ENCODE assay signal across 11 mouse cellular contexts in genomic region chr1:36914455-36915199, GRCm38 (mm10). TPM values are rescaled to one million over a fixed set of nuclear protein-coding genes. Genes with fewer than 3 reads are reported as not detected.
DNase-seq lines count a peak whose midpoint lies in the region; ATAC-seq and TF ChIP-seq lines count a peak whose summit lies in the region.
"Had no signal": no experiment of that assay in that cellular context is flagged by ENCODE, and none has a peak within 500 bp of the region (broad histone marks: within the 10 kb centered on the region; RNA-seq: fewer than 3 reads in every experiment).

No protein-coding gene starts in this region.

- H3K9me3 ChIP-seq in kidney, embryonic 14.5 days (ENCODE audit: control insufficient read depth, low read length) = no peaks in the 10 kb centered on the region
- no peaks in the 10 kb centered on the region for H3K9me3 ChIP-seq in forebrain, embryonic 15.5 days

- WGBS in kidney, adult 2 months = 29% methylated on average over 7 of the region's 7 CpGs
- whole genome bisulfite sequencing in kidney, embryonic 14.5 days = 34% methylated on average over 7 of the region's 7 CpGs
- WGBS in forebrain, embryonic 15.5 days = 38% methylated on average over 7 of the region's 7 CpGs

- intact Hi-C loops in left cerebral cortex, postnatal 25 days (cut with DNase I) = no loop called here

- H3K9ac ChIP-seq in kidney, embryonic 14.5 days (ENCODE audit: low read depth, low read length) = no peak overlapping the region
- no peak overlapping the region for H3K9ac ChIP-seq in forebrain, embryonic 15.5 days (replicated peaks)

- DNase-seq in kidney, adult 2 months = peak; percentile 88
- peak; percentile 82 for DNase-seq in embryo, embryonic 10 days (ENCODE audit: low spot score)
- peak; percentile 24 for DNase-seq in heart, postnatal 4 days
- peak; percentile 64 for DNase-seq in lung, postnatal 25 days (ENCODE audit: low spot score)
- no peak for DNase-seq in left cerebral cortex, postnatal 25 days (ENCODE audit: low spot score in 2 of 2)
- no peak for DNase-seq in urinary bladder, adult 2 months (ENCODE audit: low spot score)
- DNase-seq: cerebellum, postnatal 25 days; gastrocnemius, postnatal 25 days; layer of hippocampus, postnatal 36 days had no signal

- H3K4me3 ChIP-seq in kidney, adult 2 months (ENCODE audit: insufficient read depth, low read depth, low read length) = no peak overlapping the region
- no peak overlapping the region for H3K4me3 ChIP-seq in kidney, embryonic 14.5 days (ENCODE audit: low read length)
- H3K4me3 ChIP-seq in forebrain, embryonic 15.5 days = no peak overlapping the region

- peak overlapping the region; percentile 28 for H3K27ac ChIP-seq in kidney, adult 2 months (ENCODE audit: insufficient read depth, low read depth, low read length)
- H3K27ac ChIP-seq in kidney, embryonic 14.5 days (ENCODE audit: low read depth, low read length) = no peak overlapping the region
- H3K27ac ChIP-seq in forebrain, embryonic 15.5 days (replicated peaks) = no peak overlapping the region

- no peak overlapping the region for H3K4me2 ChIP-seq in kidney, embryonic 14.5 days (replicated peaks; ENCODE audit: low read depth, low read length)
- no peak overlapping the region for H3K4me2 ChIP-seq in forebrain, embryonic 15.5 days (replicated peaks)

- no peaks in the 10 kb centered on the region for H3K27me3 ChIP-seq in kidney, adult 2 months (replicated peaks; ENCODE audit: control insufficient read depth, insufficient read depth, low read length)
- no peaks in the 10 kb centered on the region for H3K27me3 ChIP-seq in kidney, embryonic 14.5 days (ENCODE audit: control insufficient read depth, insufficient read depth, low read length)
- H3K27me3 ChIP-seq in forebrain, embryonic 15.5 days = no peaks in the 10 kb centered on the region

- TF ChIP-seq POLR2A in kidney, adult 2 months (IDR thresholded peaks at IDR 0.05; ENCODE audit: low read depth, low read length) = no peak

- ATAC-seq in kidney, embryonic 14.5 days (ENCODE audit: low FRiP score, low TSS enrichment) = no peak
- no peak for ATAC-seq in forebrain, embryonic 15.5 days (replicated peaks)

- no peaks in the 10 kb centered on the region for H3K36me3 ChIP-seq in kidney, adult 2 months (ENCODE audit: control insufficient read depth, insufficient read depth, low read length)
- H3K36me3 ChIP-seq in kidney, embryonic 14.5 days (ENCODE audit: control insufficient read depth, insufficient read depth, low read length) = no peaks in the 10 kb centered on the region
- no peaks in the 10 kb centered on the region for H3K36me3 ChIP-seq in forebrain, embryonic 15.5 days

- H3K4me1 ChIP-seq in kidney, adult 2 months (ENCODE audit: control insufficient read depth, insufficient read depth, low read length) = peaks cover 17% of the 10 kb centered on the region
- H3K4me1 ChIP-seq in kidney, embryonic 14.5 days (ENCODE audit: control insufficient read depth, insufficient read depth, low read length) = no peaks in the 10 kb centered on the region
- peaks cover 6% of the 10 kb centered on the region for H3K4me1 ChIP-seq in forebrain, embryonic 15.5 days

- no peak for TF ChIP-seq CTCF in kidney, adult 2 months (conservative IDR thresholded peaks at IDR 0.05; ENCODE audit: insufficient read depth, insufficient read length, low read depth, low read length)

RNA-seq across cellular contexts. Expression of gene Tmem131, which starts 28.8 kb away (rescaled TPM):
- polyA plus RNA-seq in kidney, adult 2 months (2012; rRNA removed) = 18.9 and 19.0 TPM in 2 replicates
- polyA plus RNA-seq in kidney, embryonic 14.5 days (2014; fragmentation: Nextera tagmentation; extraction: Ambion mirVana) = 15.8 and 22.1 TPM in 2 replicates
- total RNA-seq in heart, postnatal 4 days (2021) = 10 to 100 TPM; 37.3 to 40.6 TPM
- 10 to 100 TPM; 53.4 to 55.8 TPM for total RNA-seq in left cerebral cortex, postnatal 25 days (2021)
- 13.0 and 13.2 TPM in 2 replicates for polyA plus RNA-seq in forebrain, embryonic 15.5 days (2015; fragmentation: Nextera tagmentation; extraction: Ambion mirVana)
- polyA plus RNA-seq in urinary bladder, adult 2 months (2012; rRNA removed) = 15.0 and 26.4 TPM in 2 replicates

Comparison
In these comparisons a context has a peak if more than half of its experiments do, and no peak if none do; other contexts are left out.
1. DNase-seq: peak in kidney, adult 2 months (single experiment), embryo, embryonic 10 days (single experiment), heart, postnatal 4 days (single experiment) and lung, postnatal 25 days (single experiment); none in left cerebral cortex, postnatal 25 days (0 of 2) and urinary bladder, adult 2 months (single experiment).